Mouse (Mus musculus): ENCODE measurements around the gene Vac14.

- TF ChIP-seq SRF (IDR thresholded peaks at IDR 0.05; ENCODE audit: control insufficient read depth, insufficient read length, low read depth) (no peak), MYOD1 (IDR thresholded peaks at IDR 0.05; ENCODE audit: control insufficient read depth in 1 of 3, insufficient read length in 2 of 3, low read depth in 2 of 3) (no peak), POLR2A (IDR thresholded peaks at IDR 0.05; ENCODE audit: insufficient read length, low read depth) (no peak), POLR2AphosphoS2 (IDR thresholded peaks at IDR 0.05; ENCODE audit: insufficient read length, low read depth) (no peak), CEBPB (IDR thresholded peaks at IDR 0.05; ENCODE audit: insufficient read depth, poor library complexity, severe bottlenecking) (no peak), MAX (IDR thresholded peaks at IDR 0.05; ENCODE audit: low read depth) (no peak), USF1 (IDR thresholded peaks at IDR 0.05; ENCODE audit: low read depth) (no peak)
Observed at GRCm38 (mm10) chr8:110644422-110644821, 26.0 kb downstream of the Vac14 start.

All from myocyte (in vitro differentiated cells).